Mouse (Mus musculus): ENCODE measurements around the gene Hist1h2bf. TPM values are rescaled to one million over a fixed set of nuclear protein-coding genes. Genes with fewer than 3 reads are reported as not detected.
"Not testable (repeated sequence)": the region's sequence is repeated elsewhere in the genome, so short reads cannot be mapped to it uniquely, and the experiment has no call there.

The Hist1h2bf gene
- polyA plus RNA-seq, 1 experiment from 2014 or later, result 6.7 TPM

DNA sequence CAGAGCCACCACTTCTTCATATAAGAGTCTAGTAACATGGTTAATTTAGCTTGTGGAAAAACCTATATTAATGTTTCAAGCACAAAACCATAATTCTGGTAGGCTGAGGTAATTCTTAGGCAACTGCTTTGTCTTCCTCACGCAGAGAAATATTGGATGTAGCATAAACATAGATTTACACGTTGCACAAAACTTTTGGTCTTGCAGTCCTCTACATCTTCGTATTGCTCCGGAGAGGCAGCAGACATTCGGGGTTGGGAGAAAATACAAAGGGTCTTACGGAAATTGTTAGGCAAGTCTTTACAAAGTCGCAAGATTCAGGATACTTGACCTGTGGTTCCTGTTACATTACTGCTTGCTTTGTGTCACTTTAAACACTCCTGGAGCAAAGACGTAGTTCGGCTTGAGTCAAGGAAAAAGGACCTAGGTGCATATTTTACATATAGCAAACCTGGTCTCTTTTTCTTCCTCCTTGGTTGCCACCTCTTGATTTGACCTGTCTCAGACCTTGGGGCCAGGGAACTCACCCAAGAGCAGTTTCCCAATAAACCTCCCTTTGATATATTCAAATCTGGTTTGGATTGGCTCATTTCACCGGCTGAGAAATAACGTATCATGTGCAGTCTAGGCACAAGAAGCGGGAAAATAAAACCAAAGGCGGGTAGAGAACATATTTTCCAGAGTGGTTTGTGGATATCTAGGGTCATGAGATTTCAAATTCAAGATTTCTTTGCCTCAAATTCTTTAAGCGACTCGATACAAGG, 39.4 kb downstream of the Hist1h2bf start:
- H3K27me3 ChIP-seq (ENCODE audit: control insufficient read depth, insufficient read depth, low read length), result no peaks in the 10 kb centered on the region
- peak overlapping the region; percentile 62 for H3K4me3 ChIP-seq (ENCODE audit: low read length)
- peak overlapping the region; percentile 69 for H3K4me2 ChIP-seq (replicated peaks; ENCODE audit: low read depth, low read length)
- H3K27ac ChIP-seq (ENCODE audit: low read depth, low read length), result peak overlapping the region; percentile 99
- ATAC-seq (ENCODE audit: low FRiP score, low TSS enrichment), result no peak
- peak overlapping the region; percentile 89 for H3K9ac ChIP-seq (ENCODE audit: low read depth, low read length)
- under 1% methylated on average over 15 of the region's 15 CpGs for WGBS
- no peaks in the 10 kb centered on the region for H3K9me3 ChIP-seq (ENCODE audit: control insufficient read depth, low read length)
- H3K4me1 ChIP-seq (ENCODE audit: control insufficient read depth, insufficient read depth, low read length), result peaks cover 16% of the 10 kb centered on the region
- H3K36me3 ChIP-seq (ENCODE audit: control insufficient read depth, insufficient read depth, low read length), result no peaks in the 10 kb centered on the region

DNA sequence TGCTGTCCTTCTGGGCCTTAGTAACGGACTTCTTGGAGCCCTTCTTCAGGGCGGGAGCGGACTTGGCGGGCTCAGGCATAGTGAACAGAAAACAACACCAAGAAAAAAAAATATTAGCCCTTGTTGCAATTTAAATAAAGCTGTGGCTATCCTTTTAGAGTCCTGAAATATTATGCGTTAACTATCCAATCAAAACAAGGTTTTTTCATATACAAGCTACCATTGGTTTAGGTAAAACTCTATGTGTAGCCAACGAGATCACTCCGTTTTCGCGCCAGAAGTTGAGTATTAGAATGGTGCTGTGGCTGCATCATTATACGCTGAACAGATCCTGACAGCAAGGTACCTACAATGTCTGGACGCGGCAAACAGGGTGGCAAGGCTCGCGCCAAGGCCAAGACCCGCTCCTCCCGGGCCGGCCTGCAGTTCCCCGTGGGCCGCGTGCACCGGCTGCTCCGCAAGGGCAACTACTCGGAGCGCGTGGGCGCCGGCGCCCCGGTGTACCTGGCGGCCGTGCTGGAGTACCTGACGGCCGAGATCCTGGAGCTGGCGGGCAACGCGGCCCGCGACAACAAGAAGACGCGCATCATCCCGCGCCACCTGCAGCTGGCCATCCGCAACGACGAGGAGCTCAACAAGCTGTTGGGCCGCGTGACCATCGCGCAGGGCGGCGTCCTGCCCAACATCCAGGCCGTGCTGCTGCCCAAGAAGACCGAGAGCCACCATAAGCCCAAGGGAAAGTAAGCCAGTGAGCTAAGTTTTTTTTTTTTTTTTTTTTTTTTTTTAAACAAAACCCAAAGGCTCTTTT, 40.2 kb downstream of the Hist1h2bf start, which contains the start of gene Hist1h2af:
TSS of gene Hist1h2af (plus strand) at position 347 of the 808 bp plus-strand sequence.
- Histone ChIP-seq H3K4me3 (ENCODE audit: low read length) (peak within 1 kb of the TSS; percentile 62), H3K27ac (ENCODE audit: low read depth, low read length) (peak within 1 kb of the TSS; percentile 99), H3K4me2 (replicated peaks; ENCODE audit: low read depth, low read length) (peak within 1 kb of the TSS; percentile 69), H3K9ac (ENCODE audit: low read depth, low read length) (peak within 1 kb of the TSS; percentile 89), H3K4me1 (ENCODE audit: control insufficient read depth, insufficient read depth, low read length) (peaks cover 21% of the 10 kb centered on the region)
- H3K9me3 ChIP-seq (ENCODE audit: control insufficient read depth, low read length); H3K36me3 ChIP-seq (ENCODE audit: control insufficient read depth, insufficient read depth, low read length); H3K27me3 ChIP-seq (ENCODE audit: control insufficient read depth, insufficient read depth, low read length): not testable (repeated sequence)
- peak; percentile 54 for ATAC-seq (ENCODE audit: low FRiP score, low TSS enrichment)
- WGBS, result under 1% methylated on average over 20 of the region's 53 CpGs

GRCm38 (mm10) chr13:23532262-23533075, 41.5 kb downstream of the Hist1h2bf start:
- Histone ChIP-seq H3K27ac (ENCODE audit: low read depth, low read length) (peak overlapping the region; percentile 99), H3K4me1 (ENCODE audit: control insufficient read depth, insufficient read depth, low read length) (peaks cover 23% of the 10 kb centered on the region), H3K9ac (ENCODE audit: low read depth, low read length) (peak overlapping the region; percentile 89), H3K4me3 (ENCODE audit: low read length) (peak overlapping the region; percentile 62), H3K27me3 (ENCODE audit: control insufficient read depth, insufficient read depth, low read length) (no peaks in the 10 kb centered on the region), H3K4me2 (replicated peaks; ENCODE audit: low read depth, low read length) (peak overlapping the region; percentile 69), H3K9me3 (ENCODE audit: control insufficient read depth, low read length) (no peaks in the 10 kb centered on the region), H3K36me3 (ENCODE audit: control insufficient read depth, insufficient read depth, low read length) (no peaks in the 10 kb centered on the region)
- ATAC-seq (ENCODE audit: low FRiP score, low TSS enrichment), result no peak
- 26% methylated on average over 9 of the region's 9 CpGs for whole genome bisulfite sequencing

GRCm38 (mm10) chr13:23530901-23531875, 42.8 kb downstream of the Hist1h2bf start, which contains the start of gene Hist1h4h:
Gene Hist1h4h, plus strand, starts transcription at chr13:23531050.
- Histone ChIP-seq H3K36me3 (ENCODE audit: control insufficient read depth, insufficient read depth, low read length) (no peaks in the 10 kb centered on the region), H3K4me3 (ENCODE audit: low read length) (peak within 1 kb of the TSS; percentile 62), H3K4me1 (ENCODE audit: control insufficient read depth, insufficient read depth, low read length) (peaks cover 14% of the 10 kb centered on the region), H3K27me3 (ENCODE audit: control insufficient read depth, insufficient read depth, low read length) (no peaks in the 10 kb centered on the region), H3K27ac (ENCODE audit: low read depth, low read length) (peak within 1 kb of the TSS; percentile 99), H3K4me2 (replicated peaks; ENCODE audit: low read depth, low read length) (peak within 1 kb of the TSS; percentile 69), H3K9me3 (ENCODE audit: control insufficient read depth, low read length) (no peaks in the 10 kb centered on the region), H3K9ac (ENCODE audit: low read depth, low read length) (peak within 1 kb of the TSS; percentile 89)
- ATAC-seq (ENCODE audit: low FRiP score, low TSS enrichment), result peak; percentile 76
- WGBS, result under 1% methylated on average over 51 of the region's 70 CpGs

GRCm38 (mm10) chr13:23530181-23530900, 43.7 kb downstream of the Hist1h2bf start:
- H3K27me3 ChIP-seq (ENCODE audit: control insufficient read depth, insufficient read depth, low read length), result no peaks in the 10 kb centered on the region
- peak overlapping the region; percentile 99 for H3K27ac ChIP-seq (ENCODE audit: low read depth, low read length)
- H3K4me2 ChIP-seq (replicated peaks; ENCODE audit: low read depth, low read length), result peak overlapping the region; percentile 69
- WGBS, result under 1% methylated on average over 20 of the region's 20 CpGs
- no peaks in the 10 kb centered on the region for H3K9me3 ChIP-seq (ENCODE audit: control insufficient read depth, low read length)
- no peak for ATAC-seq (ENCODE audit: low FRiP score, low TSS enrichment)
- peaks cover 13% of the 10 kb centered on the region for H3K4me1 ChIP-seq (ENCODE audit: control insufficient read depth, insufficient read depth, low read length)
- no peaks in the 10 kb centered on the region for H3K36me3 ChIP-seq (ENCODE audit: control insufficient read depth, insufficient read depth, low read length)
- H3K4me3 ChIP-seq (ENCODE audit: low read length), result peak overlapping the region; percentile 62
- peak overlapping the region; percentile 89 for H3K9ac ChIP-seq (ENCODE audit: low read depth, low read length)

GRCm38 (mm10) chr13:23529480-23530165, 44.4 kb downstream of the Hist1h2bf start:
- 14% methylated on average over 2 of the region's 2 CpGs for WGBS
- ATAC-seq (ENCODE audit: low FRiP score, low TSS enrichment), result no peak
- H3K27me3 ChIP-seq (ENCODE audit: control insufficient read depth, insufficient read depth, low read length), result no peaks in the 10 kb centered on the region
- H3K27ac ChIP-seq (ENCODE audit: low read depth, low read length), result peak overlapping the region; percentile 99
- no peaks in the 10 kb centered on the region for H3K36me3 ChIP-seq (ENCODE audit: control insufficient read depth, insufficient read depth, low read length)
- H3K4me3 ChIP-seq (ENCODE audit: low read length), result peak overlapping the region; percentile 62
- no peaks in the 10 kb centered on the region for H3K9me3 ChIP-seq (ENCODE audit: control insufficient read depth, low read length)
- H3K4me2 ChIP-seq (replicated peaks; ENCODE audit: low read depth, low read length), result peak overlapping the region; percentile 69
- peak overlapping the region; percentile 89 for H3K9ac ChIP-seq (ENCODE audit: low read depth, low read length)
- H3K4me1 ChIP-seq (ENCODE audit: control insufficient read depth, insufficient read depth, low read length), result peaks cover 13% of the 10 kb centered on the region

DNA sequence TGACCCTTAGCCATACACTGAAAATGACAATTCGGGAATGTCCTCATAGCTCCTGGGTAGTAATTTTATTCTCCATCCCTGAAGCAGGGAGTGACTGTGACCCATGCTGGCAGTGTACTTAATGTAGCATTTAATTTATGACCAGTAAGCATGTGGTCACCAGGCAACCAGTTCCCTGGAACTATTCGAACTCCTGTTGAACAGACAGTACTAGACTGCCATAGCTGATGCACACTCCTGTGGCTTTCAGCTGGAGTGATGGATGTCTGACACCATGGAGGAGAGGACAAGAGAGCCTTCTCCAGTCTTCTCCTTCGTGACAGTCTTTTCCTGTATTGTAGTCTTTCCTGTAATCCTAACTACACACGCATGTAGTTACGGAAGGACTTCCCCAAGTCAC, 45.0 kb downstream of the Hist1h2bf start:
- 0 out of 2 replicates have a peak overlapping the region, but pooled peaks have one; percentile 0 for H3K4me3 ChIP-seq (ENCODE audit: low read length)

More for the DNA sequence above, 45.0 kb downstream of the Hist1h2bf start:
- Histone ChIP-seq H3K9ac (ENCODE audit: low read depth, low read length) (no peak overlapping the region), H3K9me3 (ENCODE audit: control insufficient read depth, low read length) (no peaks in the 10 kb centered on the region), H3K27ac (ENCODE audit: low read depth, low read length) (no peak overlapping the region), H3K27me3 (ENCODE audit: control insufficient read depth, insufficient read depth, low read length) (no peaks in the 10 kb centered on the region), H3K4me1 (ENCODE audit: control insufficient read depth, insufficient read depth, low read length) (peaks cover 13% of the 10 kb centered on the region), H3K36me3 (ENCODE audit: control insufficient read depth, insufficient read depth, low read length) (no peaks in the 10 kb centered on the region), H3K4me2 (replicated peaks; ENCODE audit: low read depth, low read length) (peak overlapping the region; percentile 69; the same call in 1 of the 2 replicates)
- 46% methylated on average over 5 of the region's 5 CpGs for WGBS
- ATAC-seq (ENCODE audit: low FRiP score, low TSS enrichment), result peak; percentile 16; the same call in 1 of the 2 replicates
